Mouse (Mus musculus) gastrocnemius, postnatal 25 days (tissue): Measurements from ENCODE around the gene Atp13a5. TPM values are rescaled to one million over a fixed set of nuclear protein-coding genes. Genes with fewer than 3 reads are reported as not detected.
A peak's percentile ranks its signal among the peaks of the same experiment; 100 is the strongest.

Source experiments
- DNase-seq: peaks from one replicate; pipeline ENCODE4 v3.0.0; 2022
- total RNA-seq, 2 experiments: library from RNA; stranded (reverse); gene quantifications; 1 replicate in 1 of 2; 2 replicates in 1 of 2; pipeline ENCODE4 v1.2.3; 2021

The Atp13a5 gene
- total RNA-seq, 2 experiments from 2014 or later = 6.3 to 6.8 TPM

GRCm38 (mm10) chr16:29204875-29205274 is 173.7 kb downstream of the Atp13a5 start:
- DNase-seq = no peak

GRCm38 (mm10) chr16:29201146-29201545 is 177.4 kb downstream of the Atp13a5 start:
- no peak for DNase-seq

- peak; percentile 36 for DNase-seq
These were observed 180.1 kb downstream of the Atp13a5 start for GRCm38 (mm10) chr16:29198461-29198860.

- DNase-seq = no peak
These were observed 183.4 kb downstream of the Atp13a5 start for GRCm38 (mm10) chr16:29195156-29195555.

- DNase-seq = no peak
These were observed 184.6 kb downstream of the Atp13a5 start for GRCm38 (mm10) chr16:29193981-29194380.

- no peak for DNase-seq
These were observed 185.6 kb downstream of the Atp13a5 start for GRCm38 (mm10) chr16:29192911-29193310.

Other genes starting within 250 kb of the Atp13a5 start
- gene Hrasls, start 169.0 kb downstream of the Atp13a5 start, total RNA-seq = 10 to 100 TPM; 42.6 to 61.7 TPM
- not detected for gene Atp13a4, start 166.1 kb upstream of the Atp13a5 start, total RNA-seq
- gene Opa1, start 200.6 kb upstream of the Atp13a5 start, total RNA-seq = 10 to 100 TPM; 76.6 to 82.4 TPM